In genomic region chr8:100942680-100943427, GRCm38 (mm10) we compare ENCODE assay signal across 7 mouse cellular contexts.
DNase-seq lines count a peak whose midpoint lies in the region; ATAC-seq lines count a peak whose summit lies in the region.

No protein-coding gene starts in this region.

- no peaks in the 10 kb centered on the region for H3K36me3 ChIP-seq in heart, embryonic 12.5 days

- DNase-seq in 3T3-L1 (ENCODE audit: low read depth, low spot score): peak; percentile 9
- peak; percentile 13 for DNase-seq in ES-CJ7 (ENCODE audit: low read depth, low spot score)
- peak; percentile 17 to 27 for DNase-seq in frontal cortex, postnatal 25 days (ENCODE audit: low spot score in 2 of 2)
- peak; percentile 48 for DNase-seq in left cerebral cortex, postnatal 4 days
- DNase-seq in B cell, adult 2 months: no peak
- DNase-seq in natural killer cell, adult 2 months (ENCODE audit: low spot score in 2 of 2): no peak

- H3K4me2 ChIP-seq in heart, embryonic 12.5 days: no peak overlapping the region

- H3K27me3 ChIP-seq in heart, embryonic 12.5 days (replicated peaks): no peaks in the 10 kb centered on the region

- H3K27ac ChIP-seq in heart, embryonic 12.5 days (ENCODE audit: poor library complexity, severe bottlenecking): no peak overlapping the region

- intact Hi-C loops in left cerebral cortex, postnatal 4 days (cut with DNase I): loop anchor here (5.0 to 10.0 kb wide), 2 partner anchors 1119 to 1842 kb away; partner anchors contain the start of gene Cdh11

- ATAC-seq in heart, embryonic 12.5 days (ENCODE audit: insufficient number of reproducible peaks, low FRiP score): no peak

- no peak overlapping the region for H3K9ac ChIP-seq in heart, embryonic 12.5 days

- no peaks in the 10 kb centered on the region for H3K4me1 ChIP-seq in heart, embryonic 12.5 days (replicated peaks)

- H3K4me3 ChIP-seq in heart, embryonic 12.5 days: no peak overlapping the region

- 70% methylated on average over 6 of the region's 6 CpGs for WGBS in heart, embryonic 12.5 days

- no peaks in the 10 kb centered on the region for H3K9me3 ChIP-seq in heart, embryonic 12.5 days (replicated peaks)

Comparison
In these comparisons a context has a peak if more than half of its experiments do, and no peak if none do; other contexts are left out.
1. DNase-seq: peak in 3T3-L1 (single experiment), ES-CJ7 (single experiment), frontal cortex, postnatal 25 days (2 of 2) and left cerebral cortex, postnatal 4 days (single experiment); none in B cell, adult 2 months (0 of 2) and natural killer cell, adult 2 months (0 of 2).